Mouse (Mus musculus) activated CD4-positive, CD25-positive, alpha-beta regulatory T cell, adult 9 weeks (primary cell): ENCODE data around the gene 4930402K13Rik. TPM values are rescaled to one million over a fixed set of nuclear protein-coding genes. Genes with fewer than 3 reads are reported as not detected.

Experiments used
- polyA plus RNA-seq: library from polyadenylated mRNA; unstranded; fragments of 100-300 nt; shearing (Covaris generic); gene quantifications from one replicate; pipeline ENCODE4 v1.2.1, GENCODE M21; 2017

Gene 4930402K13Rik
- not detected for polyA plus RNA-seq

DNA sequence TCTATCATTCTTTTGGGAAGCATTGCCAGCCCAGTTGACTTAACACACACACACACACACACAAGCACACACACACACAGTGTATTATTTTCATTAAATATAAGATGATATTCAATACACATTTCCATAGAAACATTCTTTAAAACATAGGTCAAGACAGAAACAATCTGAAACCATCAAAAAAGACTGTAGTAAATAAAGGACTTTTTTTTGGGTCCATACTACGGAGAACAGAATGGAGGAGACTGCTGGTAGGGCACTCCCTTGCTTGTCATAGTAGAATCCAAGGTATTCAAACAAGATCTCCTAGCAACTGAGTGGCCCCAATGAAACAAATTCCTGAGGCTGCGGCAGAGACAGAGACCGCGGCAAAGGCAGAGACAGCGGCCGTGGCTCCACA is at the start of gene 4930402K13Rik:
Gene 4930402K13Rik, plus strand, starts transcription at position 301 of the 400 bp plus-strand sequence.

DNA sequence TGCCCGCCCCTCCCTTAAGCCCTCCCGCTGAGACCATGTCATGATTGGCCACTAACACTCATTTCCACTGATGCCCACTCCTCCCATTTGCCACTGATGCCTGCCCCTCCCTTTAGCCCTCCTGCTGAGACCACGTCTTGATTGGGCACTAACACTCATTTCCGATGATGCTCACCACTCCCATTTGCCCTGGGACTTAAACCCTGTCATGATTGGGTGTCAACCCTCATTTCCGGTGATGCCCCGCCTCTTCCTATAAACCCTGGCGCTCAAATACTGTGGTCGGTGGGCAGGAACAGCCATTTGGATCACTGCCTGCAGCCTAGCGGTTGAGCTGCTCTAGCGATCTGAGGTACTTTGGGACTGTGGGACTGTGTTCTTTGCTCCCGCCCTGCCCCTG is 41.6 kb upstream of the 4930402K13Rik start, which contains the start of gene Fthl17f:
Gene Fthl17f, plus strand, starts transcription at position 301 of the 400 bp plus-strand sequence.

Other genes with a start within 250 kb of the 4930402K13Rik start
- gene Gm5751, start 230.3 kb upstream of the 4930402K13Rik start, polyA plus RNA-seq: not detected
- gene B630019K06Rik, start 212.2 kb upstream of the 4930402K13Rik start, polyA plus RNA-seq: 0.42 TPM
- not detected for gene Fthl17b, start 141.6 kb upstream of the 4930402K13Rik start, polyA plus RNA-seq
- gene Fthl17c, start 128.0 kb upstream of the 4930402K13Rik start, polyA plus RNA-seq: not detected
- not detected for gene Fthl17d, start 117.8 kb upstream of the 4930402K13Rik start, polyA plus RNA-seq
- gene Fthl17e, start 71.1 kb upstream of the 4930402K13Rik start, polyA plus RNA-seq: not detected
- not detected for gene Fthl17f, start 41.5 kb upstream of the 4930402K13Rik start, polyA plus RNA-seq
- 0.33 TPM for gene Lancl3, start 95.3 kb downstream of the 4930402K13Rik start, polyA plus RNA-seq
- not detected for gene Gm14862, start 152.3 kb downstream of the 4930402K13Rik start, polyA plus RNA-seq
- 0.67 TPM for gene Xk, start 168.2 kb downstream of the 4930402K13Rik start, polyA plus RNA-seq
- not detected for gene H2al1m, start 179.2 kb downstream of the 4930402K13Rik start, polyA plus RNA-seq
- not detected for gene H2al1k, start 246.1 kb downstream of the 4930402K13Rik start, polyA plus RNA-seq